Mouse (Mus musculus): Measurements from ENCODE around the gene Capns2.

DNA sequence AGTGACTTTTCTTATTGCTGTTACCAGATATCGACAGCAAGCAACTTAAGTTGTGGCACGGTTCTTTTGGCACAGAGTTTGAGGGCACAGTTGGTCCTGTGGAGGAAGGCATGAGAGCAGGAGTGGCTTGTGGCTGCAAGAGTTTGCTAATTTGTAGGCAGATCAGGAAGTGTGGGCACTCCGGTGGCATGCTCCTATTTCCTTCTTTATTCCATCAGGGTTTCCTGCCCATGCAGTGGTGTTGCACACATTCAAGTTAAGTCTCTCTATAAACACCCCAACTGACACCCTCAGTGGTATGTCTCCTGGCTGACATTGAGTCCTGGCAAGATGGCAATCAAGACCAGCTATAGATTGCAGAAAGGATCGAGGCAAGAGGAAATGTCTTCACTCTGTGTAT, 47.9 kb downstream of the Capns2 start:
- TF ChIP-seq POLR2A (IDR thresholded peaks at IDR 0.05; ENCODE audit: control insufficient read depth, low read depth, low read length) (no peak), CTCF (IDR thresholded peaks at IDR 0.05; ENCODE audit: control insufficient read depth, insufficient read depth, insufficient replicate concordance, low read depth, low read length) (no peak)
